Mouse (Mus musculus): Measurements from ENCODE around the gene Tmem269. TPM values are rescaled to one million over a fixed set of nuclear protein-coding genes. Genes with fewer than 3 reads are reported as not detected.
A peak's percentile ranks its signal among the peaks of the same experiment; 100 is the strongest.

The Tmem269 gene
- total RNA-seq (2015; ENCODE audit: low replicate concordance) (2.5 TPM in 1 of 2 replicates, not detected in the other), total RNA-seq (2017; ENCODE audit: low replicate concordance) (not detected in 2 replicates)

DNA sequence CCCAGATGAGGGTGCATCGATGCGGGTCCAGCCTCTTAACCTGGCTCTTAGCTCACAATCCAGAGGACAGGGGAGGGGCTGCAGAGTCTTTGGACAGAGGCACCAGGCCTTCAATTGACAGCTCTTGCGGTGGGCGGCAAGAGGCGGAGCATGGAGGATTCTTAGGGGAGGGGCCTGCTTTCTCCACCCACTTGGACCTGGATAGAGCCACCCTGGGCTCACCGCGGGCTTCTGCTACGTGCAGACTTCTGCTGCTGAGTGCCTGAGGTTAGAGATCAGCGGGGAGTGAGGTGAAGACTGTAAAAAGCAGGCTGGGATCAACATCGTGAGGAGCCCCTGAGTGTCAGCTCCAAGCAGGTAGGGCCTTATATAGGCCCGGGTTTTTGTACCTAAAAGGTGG, at the start of gene Tmem269:
Gene Tmem269, minus strand, starts transcription at position 49 of the 400 bp plus-strand sequence.
- no peak for ATAC-seq (replicated peaks; ENCODE audit: low FRiP score, poor library complexity, severe bottlenecking)

GRCm38 (mm10) chr4:119266606-119267005, 48.6 kb upstream of the Tmem269 start:
- no peak for ATAC-seq (replicated peaks; ENCODE audit: low FRiP score, poor library complexity, severe bottlenecking)

DNA sequence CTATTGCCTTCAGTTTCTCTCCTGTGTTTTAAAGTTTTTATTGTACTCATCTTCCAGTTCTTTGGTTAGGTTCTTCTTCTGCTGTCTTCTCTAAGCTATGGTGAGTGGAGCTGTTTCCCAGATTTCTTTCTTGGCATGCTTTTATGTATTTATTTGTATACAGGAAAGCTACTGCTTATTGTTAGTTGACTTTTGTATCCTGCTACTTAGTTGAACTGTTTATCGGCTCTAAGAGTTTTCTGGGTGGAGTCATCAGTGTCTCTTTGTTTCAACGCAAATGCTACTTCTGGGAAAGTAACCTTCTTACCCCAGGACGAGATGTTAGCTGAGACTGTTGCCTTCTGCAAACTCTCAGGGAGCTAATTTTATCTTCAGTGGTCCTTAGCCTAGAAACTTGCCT, 45.4 kb upstream of the Tmem269 start:
- no peak for ATAC-seq (replicated peaks; ENCODE audit: low FRiP score, poor library complexity, severe bottlenecking)

- no peak for ATAC-seq (replicated peaks; ENCODE audit: low FRiP score, poor library complexity, severe bottlenecking)
Observed at GRCm38 (mm10) chr4:119262483-119262882, 44.5 kb upstream of the Tmem269 start.

- ATAC-seq (replicated peaks; ENCODE audit: low FRiP score, poor library complexity, severe bottlenecking) = no peak
Observed at GRCm38 (mm10) chr4:119261087-119261713, 43.2 kb upstream of the Tmem269 start.

GRCm38 (mm10) chr4:119259344-119260254, 41.6 kb upstream of the Tmem269 start:
- no peak for ATAC-seq (replicated peaks; ENCODE audit: low FRiP score, poor library complexity, severe bottlenecking)

GRCm38 (mm10) chr4:119257083-119257482, 39.1 kb upstream of the Tmem269 start:
- no peak for ATAC-seq (replicated peaks; ENCODE audit: low FRiP score, poor library complexity, severe bottlenecking)

DNA sequence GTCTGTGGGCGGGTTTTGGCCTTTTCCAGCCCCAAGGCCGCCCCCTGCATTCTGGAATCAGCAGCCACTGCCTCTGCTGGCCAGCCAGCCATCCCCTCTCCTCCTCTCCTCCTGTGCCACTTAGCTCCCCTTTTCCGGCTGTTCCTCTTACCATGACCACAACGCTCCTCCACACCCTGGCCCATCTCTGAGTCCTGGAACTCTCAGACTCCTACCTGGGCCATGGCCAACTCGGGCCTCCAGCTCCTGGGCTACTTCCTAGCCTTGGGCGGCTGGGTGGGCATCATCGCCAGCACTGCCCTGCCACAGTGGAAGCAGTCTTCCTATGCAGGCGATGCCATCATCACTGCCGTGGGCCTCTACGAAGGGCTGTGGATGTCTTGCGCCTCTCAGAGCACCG, 37.3 kb upstream of the Tmem269 start, which contains the start of gene Cldn19:
Gene Cldn19, plus strand, starts transcription at position 64 of the 400 bp plus-strand sequence.
- ATAC-seq (replicated peaks; ENCODE audit: low FRiP score, poor library complexity, severe bottlenecking) = no peak

- ATAC-seq (replicated peaks; ENCODE audit: low FRiP score, poor library complexity, severe bottlenecking) = no peak
Observed at GRCm38 (mm10) chr4:119254012-119254618, 36.1 kb upstream of the Tmem269 start.

GRCm38 (mm10) chr4:119252025-119252808, 34.2 kb upstream of the Tmem269 start:
- ATAC-seq (replicated peaks; ENCODE audit: low FRiP score, poor library complexity, severe bottlenecking) = no peak

DNA sequence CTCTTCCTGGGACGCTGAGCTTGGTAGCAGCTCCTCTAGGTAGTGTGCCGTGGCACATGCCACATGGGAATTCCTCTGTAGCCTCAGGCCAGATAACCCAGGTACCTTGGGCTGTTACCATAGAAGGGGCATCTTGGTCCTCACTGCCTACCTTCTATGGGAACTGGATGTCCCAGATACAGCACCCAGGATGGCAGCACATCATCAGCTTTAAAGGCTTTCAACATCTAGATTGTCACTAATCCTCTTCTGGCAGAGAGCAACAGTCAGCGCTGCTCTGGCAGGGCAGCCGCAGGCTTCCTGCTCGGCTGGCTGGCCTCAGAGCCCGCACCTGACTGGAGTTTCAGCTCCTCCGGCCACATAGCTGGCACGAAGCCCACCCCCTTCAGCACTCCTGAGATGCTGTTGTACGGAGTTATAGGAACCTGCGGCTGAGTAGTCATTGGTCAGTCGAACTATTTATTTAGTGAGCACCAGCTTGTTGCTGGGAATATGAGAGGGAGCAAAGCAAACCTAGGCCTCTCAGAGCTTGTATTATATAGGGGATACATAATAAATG, 30.5 kb upstream of the Tmem269 start:
- no peak for ATAC-seq (replicated peaks; ENCODE audit: low FRiP score, poor library complexity, severe bottlenecking)

DNA sequence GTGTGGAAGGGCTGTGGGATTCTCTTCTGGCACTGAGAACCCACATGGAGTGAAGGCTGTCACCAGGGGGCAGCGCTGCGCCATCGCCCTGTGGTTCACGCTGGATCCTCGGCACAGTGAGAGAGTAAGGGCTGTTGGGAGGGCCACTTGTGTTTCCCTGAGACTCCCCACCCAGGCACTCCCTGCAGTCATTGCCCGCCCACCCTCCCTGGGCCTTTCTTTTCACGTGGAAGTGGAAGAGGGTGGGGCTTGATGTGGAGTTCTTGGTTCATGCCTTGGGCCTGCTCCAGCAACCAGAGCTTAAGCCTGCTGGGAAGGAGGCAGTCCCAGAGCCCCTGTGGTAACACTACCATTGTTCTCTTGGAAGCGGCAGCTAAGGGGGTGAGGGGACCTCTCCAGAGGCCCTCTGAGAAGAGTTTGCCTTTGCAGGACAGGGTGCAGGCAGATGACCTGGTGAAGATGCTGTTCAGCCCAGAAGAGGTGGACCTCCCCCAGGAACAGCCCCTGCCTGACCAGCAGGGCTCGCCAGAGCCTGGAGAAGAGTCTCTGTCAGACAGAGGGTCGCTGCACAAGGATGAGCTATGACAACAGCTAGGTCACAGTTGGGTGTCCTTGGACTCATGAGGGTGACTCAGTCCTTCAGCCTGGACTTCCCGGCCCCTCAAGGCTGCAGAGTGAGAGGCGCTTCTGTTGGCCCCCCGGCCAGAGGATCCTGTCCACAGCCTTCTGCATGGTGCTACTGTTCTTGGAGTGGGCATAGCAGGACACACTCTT, 29.6 kb upstream of the Tmem269 start:
- ATAC-seq (replicated peaks; ENCODE audit: low FRiP score, poor library complexity, severe bottlenecking) = 0 out of 2 replicates have a peak, but pooled peaks have one; percentile 50

DNA sequence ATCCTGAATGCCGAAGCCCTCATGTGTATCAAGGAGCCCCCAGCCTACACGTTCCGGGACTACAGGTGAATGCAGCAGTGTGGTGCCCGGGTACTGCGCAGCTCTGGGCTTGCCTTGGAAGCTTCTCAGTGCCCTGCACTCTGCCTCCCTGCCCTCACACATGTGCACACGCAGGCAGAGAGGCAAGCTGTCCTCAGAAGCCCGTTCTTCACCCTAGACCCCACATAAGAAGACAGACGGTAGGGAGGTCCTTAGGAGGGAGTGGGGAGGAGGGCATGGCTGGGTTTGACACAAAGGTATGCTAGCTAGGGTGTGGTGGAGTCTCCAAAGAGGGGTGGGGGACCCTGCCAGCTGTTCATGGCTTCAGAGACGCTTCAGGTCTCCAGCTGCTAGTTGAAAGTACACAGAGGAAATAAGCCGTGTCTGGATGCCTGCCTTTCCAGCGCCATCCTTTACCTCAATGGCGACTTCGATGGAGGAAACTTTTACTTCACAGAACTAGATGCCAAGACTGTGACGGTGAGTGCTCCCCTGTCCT, 28.7 kb upstream of the Tmem269 start:
- ATAC-seq (replicated peaks; ENCODE audit: low FRiP score, poor library complexity, severe bottlenecking) = no peak

- no peak for ATAC-seq (replicated peaks; ENCODE audit: low FRiP score, poor library complexity, severe bottlenecking)
Observed at GRCm38 (mm10) chr4:119245961-119246360, 27.9 kb upstream of the Tmem269 start.

DNA sequence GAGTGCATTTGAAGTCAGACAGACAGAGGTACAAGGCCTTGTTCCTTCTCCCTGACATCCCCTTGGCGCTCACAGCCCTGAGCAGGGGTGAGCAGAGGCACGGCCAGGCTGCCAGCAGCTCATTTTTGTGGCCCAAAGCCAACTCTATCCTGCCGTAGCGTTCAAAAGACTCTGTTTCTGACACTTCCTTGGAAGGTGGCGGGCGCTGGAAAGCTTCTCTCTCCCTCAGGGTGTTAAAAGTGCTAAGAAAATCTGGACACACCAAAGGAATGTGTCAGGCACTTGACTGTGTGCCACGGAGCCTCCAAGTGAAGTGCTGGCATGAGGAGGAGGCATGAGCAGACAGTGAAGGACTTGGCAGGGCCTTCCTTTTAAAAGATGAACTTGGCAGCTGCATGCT, 27.5 kb upstream of the Tmem269 start:
- ATAC-seq (replicated peaks; ENCODE audit: low FRiP score, poor library complexity, severe bottlenecking) = no peak

DNA sequence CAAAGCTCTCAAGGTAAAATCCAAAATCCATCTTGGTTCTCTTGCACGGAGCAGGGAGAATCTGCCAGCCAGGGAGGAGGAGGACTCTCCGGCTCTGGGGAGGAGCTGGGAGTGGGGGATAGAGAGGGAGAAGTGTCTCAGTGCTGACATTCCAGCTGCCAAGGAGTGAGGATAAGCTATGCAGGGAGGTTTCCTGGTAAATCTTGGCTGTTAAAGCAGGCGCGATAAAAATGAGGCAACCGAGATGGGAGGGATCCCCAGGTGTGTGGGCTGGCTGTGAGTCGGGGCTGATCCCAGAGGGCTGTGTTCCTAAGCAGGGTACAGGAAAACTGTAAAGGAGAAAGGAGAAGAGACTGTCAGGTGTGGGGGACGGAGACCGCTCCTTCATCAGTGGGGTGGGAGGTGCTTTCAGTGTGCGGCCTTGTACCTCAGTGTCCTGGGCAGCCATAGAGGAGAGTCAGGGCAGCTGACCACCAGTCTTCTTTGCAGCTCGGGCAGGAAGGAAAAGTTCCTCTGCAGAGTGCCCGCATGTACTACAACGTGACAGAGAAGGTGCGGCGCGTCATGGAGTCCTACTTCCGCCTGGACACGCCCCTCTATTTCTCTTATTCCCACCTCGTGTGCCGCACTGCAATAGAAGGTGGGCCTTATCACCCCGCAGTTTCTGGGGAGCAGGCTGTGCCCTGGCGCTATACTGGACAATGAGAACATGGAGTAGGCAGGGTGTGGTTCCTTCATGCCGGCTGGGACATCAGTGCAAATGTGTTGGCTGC, 26.6 kb upstream of the Tmem269 start:
- ATAC-seq (replicated peaks; ENCODE audit: low FRiP score, poor library complexity, severe bottlenecking) = no peak

DNA sequence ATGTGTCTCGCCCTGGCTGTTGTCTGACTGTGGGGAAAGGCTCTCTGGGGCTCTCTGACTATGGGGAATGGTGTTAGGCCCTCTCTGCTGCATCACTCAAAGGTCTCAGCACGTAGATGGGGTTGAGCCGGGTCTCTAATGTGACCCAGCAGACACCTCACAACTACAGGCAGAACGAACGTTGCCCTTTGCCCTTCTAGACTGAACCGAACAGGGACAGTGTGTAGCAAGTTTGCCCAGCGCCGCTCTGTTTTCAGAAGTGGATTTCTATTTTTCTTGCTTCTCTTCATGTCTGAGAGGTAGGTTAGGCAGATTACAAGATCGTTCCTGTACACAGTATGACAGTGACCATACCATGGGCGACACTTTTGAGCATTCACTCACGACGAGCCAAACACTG, 24.6 kb upstream of the Tmem269 start:
- no peak for ATAC-seq (replicated peaks; ENCODE audit: low FRiP score, poor library complexity, severe bottlenecking)

DNA sequence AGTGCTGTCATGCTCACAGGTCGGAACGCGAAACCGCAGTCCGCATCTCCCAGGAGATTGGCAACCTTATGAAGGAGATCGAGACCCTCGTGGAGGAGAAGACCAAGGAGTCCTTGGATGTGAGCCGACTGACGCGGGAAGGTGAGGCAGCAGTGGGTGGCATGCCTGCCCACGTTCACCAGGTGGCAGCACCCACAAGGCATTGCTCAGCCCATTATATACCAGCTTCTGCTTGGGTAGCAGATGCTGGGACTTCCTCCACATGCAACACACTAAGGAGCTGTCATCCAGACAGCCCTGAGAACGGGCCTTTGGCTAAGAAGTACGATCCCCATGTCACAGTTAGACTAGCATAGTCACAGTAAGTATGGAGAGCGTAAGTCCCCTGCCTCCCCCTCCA, 23.6 kb upstream of the Tmem269 start:
- no peak for ATAC-seq (replicated peaks; ENCODE audit: low FRiP score, poor library complexity, severe bottlenecking)
